Mouse (Mus musculus) E14TG2a.4 (cell line): Measurements from ENCODE around the gene Usp24.

ENCODE experiments used
- CTCF ChIP-seq: conservative IDR thresholded peaks from 2 replicates; pipeline ENCODE4 v1.5.1; 2014; ENCODE audit warnings: low read length
- NANOG ChIP-seq: IDR thresholded peaks from 2 replicates; pipeline ENCODE4 v1.6.1; 2014; ENCODE audit warnings: borderline replicate concordance, low read length, mixed read lengths
- POU5F1 ChIP-seq: IDR thresholded peaks from 2 replicates; pipeline ENCODE4 v1.6.1; 2014; ENCODE audit warnings: low read length, borderline replicate concordance

DNA sequence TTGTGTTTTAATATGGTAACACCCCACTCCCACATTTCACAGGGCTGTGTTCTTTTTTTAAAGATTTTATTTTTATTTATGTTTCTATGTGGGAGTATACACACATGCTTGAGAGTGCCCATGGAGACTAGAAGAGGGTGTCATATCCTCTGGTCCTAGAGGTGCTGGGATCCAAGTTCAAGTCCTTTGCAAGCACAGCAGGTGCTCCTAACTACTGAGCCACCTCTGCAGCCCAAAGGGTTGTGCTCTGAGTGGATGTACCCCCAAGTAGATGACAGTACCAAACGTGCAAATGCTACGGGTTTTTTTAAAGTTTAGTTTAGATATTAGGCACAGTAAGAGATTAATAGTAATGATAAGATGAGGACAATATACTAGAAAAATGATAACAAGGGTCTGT is 119.4 kb downstream of the Usp24 start:
- TF ChIP-seq CTCF (no peak), NANOG (no peak), POU5F1 (no peak)
